Mouse (Mus musculus): ENCODE data around the gene Snrnp25.

The Snrnp25 gene

GRCm38 (mm10) chr11:32244617-32245016 is 39.4 kb downstream of the Snrnp25 start:
- DNase-seq (ENCODE audit: low spot score in 2 of 2), result no peak

GRCm38 (mm10) chr11:32245614-32246013 is 40.4 kb downstream of the Snrnp25 start:
- peak; percentile 60 to 67 for DNase-seq (ENCODE audit: low spot score in 2 of 2)

- DNase-seq (ENCODE audit: low spot score in 2 of 2), result peak; percentile 39 to 55
These were observed 41.9 kb downstream of the Snrnp25 start for GRCm38 (mm10) chr11:32247068-32247467.

GRCm38 (mm10) chr11:32248350-32248749 is 43.1 kb downstream of the Snrnp25 start:
- DNase-seq (ENCODE audit: low spot score in 2 of 2), result no peak

GRCm38 (mm10) chr11:32250880-32251763 is 45.9 kb downstream of the Snrnp25 start:
- DNase-seq (ENCODE audit: low spot score in 2 of 2), result peak; percentile 41 to 55

GRCm38 (mm10) chr11:32253121-32253520 is 47.9 kb downstream of the Snrnp25 start:
- no peak for DNase-seq (ENCODE audit: low spot score in 2 of 2)

- no peak for DNase-seq (ENCODE audit: low spot score in 2 of 2)
These were observed 50.9 kb downstream of the Snrnp25 start for GRCm38 (mm10) chr11:32256146-32256545.

- no peak for DNase-seq (ENCODE audit: low spot score in 2 of 2)
These were observed 51.4 kb downstream of the Snrnp25 start for GRCm38 (mm10) chr11:32256566-32256965.
